Mouse (Mus musculus) cerebral cortex, adult 2 months (tissue): Measurements from ENCODE around the gene Mgat5.

ENCODE experiments used
- WGBS: fragments of 180-500 bp; shearing (Covaris S2); methylation state at CpG from one replicate; pipeline ENCODE4 v1.1.7; 2018; 5-methylcytosine and 5-hydroxymethylcytosine counted together

Gene Mgat5

DNA sequence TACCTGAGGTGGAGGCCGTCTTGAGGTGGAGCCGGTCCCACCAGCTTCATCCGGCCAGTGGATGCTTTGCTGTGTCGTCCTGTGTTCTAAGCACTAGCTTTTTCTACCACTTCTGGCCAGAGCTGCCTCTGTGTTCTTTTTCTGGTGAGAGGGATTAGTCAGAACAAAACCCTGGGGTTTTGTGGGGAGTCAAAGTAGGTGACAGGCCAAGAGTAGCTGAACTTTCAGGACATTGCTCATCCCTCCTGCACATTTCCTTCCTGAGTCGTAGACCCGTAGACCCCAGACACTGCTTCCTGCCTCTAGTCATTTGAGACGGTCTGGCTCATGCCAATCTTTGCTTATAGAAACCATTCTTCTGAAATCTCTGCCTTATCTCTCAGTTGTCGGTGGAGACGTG, 140.1 kb downstream of the Mgat5 start:
- WGBS = 73% methylated on average over 9 of the region's 9 CpGs

DNA sequence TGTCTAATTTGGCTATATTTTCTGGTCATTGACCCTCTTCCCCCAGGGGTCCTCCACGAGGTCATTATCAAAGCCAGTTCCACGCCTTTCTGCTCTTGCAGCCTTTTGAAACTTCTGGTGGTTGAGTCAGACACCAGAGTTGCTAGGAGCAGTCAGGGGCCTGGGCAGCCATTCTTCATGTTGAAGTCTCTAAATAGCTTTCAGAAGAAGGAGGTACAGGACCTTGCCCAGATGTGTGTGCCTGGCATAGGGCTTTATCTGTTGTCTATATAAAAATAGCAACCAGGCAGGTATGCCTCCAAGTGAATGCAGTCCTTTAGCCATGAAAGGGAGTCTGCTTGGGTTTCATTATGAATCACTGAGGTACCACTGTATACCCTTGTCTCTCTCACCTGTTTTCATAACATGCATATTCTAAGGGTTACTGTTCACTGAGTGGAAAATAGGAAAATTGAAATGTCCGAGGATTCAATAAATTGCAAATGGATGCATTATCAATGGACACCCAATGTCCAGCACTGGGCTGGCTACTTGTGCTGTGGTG, 141.9 kb downstream of the Mgat5 start:
- WGBS = 71% methylated on average over 3 of the region's 3 CpGs

DNA sequence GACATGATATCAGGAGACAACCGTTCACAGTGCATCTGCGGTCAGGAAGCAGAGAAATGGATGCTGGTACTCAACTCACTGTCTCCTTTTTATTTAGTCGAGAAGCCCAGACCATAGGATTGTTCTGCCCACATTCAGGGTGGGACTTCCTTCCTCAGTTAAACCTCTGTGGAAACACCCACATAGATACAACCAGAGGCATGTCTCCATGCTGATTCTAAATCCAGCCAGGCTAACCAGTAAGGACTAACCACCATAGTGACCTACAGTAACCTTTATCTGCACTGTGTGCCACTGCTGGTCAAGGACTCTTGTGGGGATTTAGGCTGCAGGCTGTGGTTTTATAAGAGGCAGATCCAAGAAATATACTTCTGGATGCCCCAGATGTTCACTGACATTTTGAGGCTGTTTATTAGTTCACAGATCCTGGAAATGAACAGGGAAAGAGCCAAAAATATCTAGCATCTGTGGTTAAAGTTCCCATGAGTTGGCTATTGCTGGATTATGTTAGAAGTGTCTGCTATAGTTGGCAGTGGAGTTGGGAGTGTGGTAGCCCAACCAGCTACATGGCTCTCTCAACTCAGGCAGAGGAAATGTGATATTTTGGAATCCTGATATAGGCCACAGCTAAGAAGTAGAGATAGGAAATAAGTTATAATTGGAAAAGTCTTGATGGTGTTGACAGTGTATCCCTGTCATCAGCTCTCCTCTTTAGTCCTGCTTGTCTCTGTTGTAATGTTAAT, 143.2 kb downstream of the Mgat5 start:
- WGBS = 63% methylated on average over 3 of the region's 3 CpGs

DNA sequence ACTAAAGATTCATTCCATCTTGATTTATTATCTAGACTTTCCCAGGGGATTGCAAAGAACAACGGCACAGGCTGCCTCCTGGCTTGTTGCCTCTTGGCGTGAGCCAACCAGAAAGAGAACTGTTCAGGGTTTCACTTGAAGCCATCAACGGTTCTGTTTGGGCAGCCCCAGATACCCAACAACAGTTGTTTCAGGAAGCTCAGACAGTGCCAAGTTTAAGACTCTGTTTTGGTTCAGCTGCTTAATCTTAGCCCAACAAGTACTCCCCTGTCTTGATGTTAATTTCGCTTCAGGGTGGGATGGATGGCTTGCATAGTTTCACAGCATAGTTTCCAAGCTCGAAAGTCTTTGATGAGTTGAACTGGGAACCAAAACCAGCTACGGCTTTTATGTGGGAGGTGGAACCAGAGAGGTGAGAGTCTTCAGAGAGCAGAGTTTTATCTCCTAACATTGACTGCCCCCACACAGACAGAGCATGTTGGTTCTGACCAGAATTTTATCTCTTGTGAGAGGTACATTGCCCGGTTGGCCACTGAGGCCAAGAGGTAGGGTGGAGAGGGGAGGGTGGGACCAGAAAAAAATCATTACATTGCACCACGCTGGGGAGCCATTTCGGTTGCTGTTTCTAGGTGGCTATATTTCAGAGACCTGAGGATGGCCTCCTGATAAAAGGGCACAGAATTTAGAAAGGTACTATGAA, 144.0 kb downstream of the Mgat5 start:
- WGBS = 54% methylated on average over 9 of the region's 9 CpGs

DNA sequence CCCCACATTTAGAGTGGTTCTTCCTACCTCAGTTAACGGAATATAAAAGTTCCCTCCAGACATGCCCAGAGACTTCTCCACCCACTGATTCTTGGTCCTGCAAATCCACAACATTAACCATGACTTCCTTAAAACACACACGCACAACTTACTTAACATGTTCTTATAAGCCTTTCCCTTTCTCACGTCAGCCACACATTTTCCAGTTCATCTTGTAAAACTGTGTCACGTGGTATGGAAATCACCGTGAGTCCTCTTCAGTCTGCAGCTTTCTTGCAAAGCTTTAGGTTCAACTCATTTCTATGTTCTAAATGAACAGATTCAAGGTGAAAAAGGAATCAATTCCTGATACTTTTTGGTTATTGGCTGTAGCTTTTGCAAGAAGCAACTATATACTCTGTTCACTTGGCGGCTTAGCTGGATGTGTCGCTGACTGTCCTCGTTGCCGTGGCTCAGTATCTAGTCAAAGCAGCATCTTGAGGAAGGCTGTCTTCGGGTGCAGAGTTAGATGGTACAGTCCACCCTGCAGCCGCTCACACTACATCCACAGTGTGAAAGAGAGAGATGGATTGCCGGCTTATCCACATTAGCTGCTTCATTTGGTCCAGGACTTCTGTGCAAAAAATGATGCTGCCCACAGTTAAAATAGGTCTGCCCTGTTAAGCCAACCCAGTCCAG, 146.7 kb downstream of the Mgat5 start:
- 56% methylated on average over 12 of the region's 12 CpGs for WGBS

DNA sequence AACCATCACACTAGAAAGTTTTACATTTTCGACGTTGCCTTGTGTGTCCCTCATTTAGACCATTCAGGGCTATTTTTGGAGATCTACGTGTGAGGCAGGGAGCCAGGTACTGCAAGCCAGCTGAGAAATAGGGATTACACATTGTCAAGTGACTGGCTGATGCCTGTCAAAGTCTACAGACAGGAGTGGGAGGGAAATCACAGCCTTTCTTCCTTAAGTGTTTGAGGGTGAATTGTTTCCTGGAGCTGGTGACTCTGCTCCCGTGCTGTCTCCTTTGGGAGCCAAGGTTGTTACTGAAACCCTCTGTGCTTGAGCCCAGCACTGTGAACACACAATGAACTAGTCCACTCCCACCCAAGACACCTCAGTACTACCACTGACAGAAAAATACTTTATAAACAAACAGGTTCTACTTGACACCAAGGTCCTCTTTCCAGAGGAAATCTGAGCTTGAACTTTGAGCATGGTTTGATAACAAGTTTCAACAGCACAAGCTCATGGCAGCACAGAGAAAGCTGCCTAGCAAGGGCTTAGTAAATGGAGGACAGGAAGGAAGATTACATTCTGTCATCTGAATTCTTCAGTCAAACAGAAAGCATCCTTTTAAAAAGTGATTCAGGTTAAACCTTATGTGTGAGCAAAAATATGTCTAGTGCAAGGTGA, 147.4 kb downstream of the Mgat5 start:
- 23% methylated on average over 4 of the region's 4 CpGs for WGBS

DNA sequence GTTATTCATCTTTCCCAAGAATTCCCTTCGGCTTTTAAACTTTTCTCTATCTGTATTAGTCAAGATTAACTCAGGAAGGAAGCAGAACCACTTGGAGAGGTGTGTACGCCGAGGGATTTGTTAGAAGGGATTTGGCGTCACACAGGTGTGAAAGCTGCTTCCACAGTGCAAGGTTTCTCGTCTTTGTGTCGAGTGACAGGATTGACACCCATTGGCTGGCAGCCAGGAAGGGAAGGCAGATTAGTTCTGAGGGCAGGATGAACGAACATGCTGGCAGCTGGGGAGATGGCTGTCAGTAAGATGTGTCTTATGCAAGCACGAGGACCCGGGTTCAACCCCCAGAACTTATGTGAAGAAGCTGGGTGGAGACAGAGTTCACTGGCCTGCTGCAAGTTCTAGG, 148.6 kb downstream of the Mgat5 start:
- WGBS = 73% methylated on average over 9 of the region's 9 CpGs

DNA sequence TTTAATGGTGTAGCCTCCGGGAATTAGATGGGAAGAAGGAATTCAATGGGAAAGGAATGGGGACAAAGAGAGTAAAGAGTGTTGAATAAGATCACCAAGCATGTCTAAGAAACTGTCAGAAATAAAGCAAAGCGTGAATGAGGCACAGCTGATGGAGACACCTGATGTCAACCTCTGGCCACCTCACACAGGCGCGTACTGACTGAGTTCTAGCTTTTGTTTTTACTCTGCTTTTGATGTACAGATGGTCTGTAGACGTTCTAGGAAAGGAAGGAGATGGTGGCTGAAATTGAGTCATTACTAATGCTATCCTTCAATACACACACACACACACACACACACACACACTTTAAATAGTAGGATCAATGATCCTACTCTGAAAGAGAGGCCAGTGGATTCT, 149.3 kb downstream of the Mgat5 start:
- 87% methylated on average over 5 of the region's 5 CpGs for WGBS

DNA sequence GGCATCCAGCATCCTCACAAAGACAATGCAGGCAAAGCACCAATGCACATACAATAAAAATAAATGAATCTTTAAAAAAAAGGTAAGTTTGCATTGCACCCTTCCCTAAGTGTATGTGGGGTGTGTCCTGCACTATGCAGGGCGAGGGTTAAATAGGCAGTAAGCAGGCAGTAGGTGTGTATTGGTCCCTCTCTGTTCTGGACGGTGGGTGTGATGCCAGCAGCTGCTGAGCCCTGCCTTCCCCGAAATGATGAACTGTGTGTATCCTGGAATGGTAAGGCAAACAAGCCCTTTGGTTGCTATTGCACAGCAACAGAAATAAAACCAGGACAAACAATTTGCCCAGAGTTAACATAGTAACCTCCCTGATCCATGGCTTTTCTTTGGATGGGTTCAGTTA, 150.2 kb downstream of the Mgat5 start:
- 73% methylated on average over 3 of the region's 3 CpGs for WGBS

DNA sequence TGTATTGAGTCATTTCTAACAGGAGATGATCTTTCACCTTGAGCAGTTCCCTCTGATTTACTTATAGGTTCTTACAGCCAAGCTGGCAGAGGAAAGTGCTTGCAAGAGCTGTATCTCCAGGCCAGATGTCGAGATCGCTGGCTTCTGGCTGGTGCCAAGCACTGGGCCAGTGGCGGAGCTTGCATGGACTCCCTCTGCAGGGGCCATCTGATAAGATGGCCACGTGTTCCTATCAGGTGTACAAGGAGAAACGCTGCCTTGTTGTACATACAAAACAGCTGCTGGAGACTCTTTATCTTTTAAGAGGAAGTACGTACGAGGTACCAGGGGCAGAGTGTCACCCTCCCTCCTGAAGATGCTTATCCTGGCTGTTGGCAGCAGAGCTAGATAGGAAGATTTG, 158.8 kb downstream of the Mgat5 start:
- 73% methylated on average over 7 of the region's 7 CpGs for WGBS

DNA sequence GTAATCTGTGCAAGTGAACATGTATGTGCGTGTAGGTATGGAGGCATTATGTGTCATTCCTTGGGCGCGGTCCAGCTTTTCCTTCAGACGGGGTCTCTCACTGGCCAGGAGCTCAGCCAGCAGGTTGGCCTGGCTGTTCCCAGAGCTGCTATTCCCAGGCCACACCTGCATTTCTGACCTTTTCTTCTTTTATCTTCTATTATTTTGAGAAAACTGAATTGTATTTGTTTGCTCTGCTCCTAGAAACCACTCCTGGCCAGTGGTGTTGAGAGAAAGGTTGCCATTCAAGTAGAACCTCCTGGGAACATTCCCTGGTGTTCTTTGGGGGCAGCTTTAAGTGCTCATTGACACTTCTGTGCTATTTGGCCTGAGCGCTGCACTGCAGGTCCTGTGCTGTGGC, 160.9 kb downstream of the Mgat5 start:
- WGBS = 93% methylated on average over 5 of the region's 5 CpGs

DNA sequence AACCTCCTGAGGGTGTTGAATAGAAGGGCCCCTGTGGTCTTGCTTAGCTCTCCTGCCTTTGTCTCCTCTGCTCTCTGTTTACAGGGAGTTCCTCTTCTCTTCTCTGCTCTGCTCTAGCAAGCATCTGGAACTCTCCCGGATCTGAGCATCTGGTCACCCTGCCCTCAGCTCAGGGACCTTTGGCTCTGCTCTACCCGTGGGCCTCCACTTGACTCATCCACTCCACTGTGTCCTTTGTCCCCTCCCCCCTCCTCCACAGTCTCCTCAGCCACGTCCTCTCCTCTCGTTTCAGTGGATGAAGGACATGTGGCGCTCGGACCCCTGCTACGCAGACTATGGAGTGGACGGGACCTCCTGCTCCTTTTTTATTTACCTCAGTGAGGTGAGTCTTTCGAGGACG, 161.3 kb downstream of the Mgat5 start:
- 77% methylated on average over 10 of the region's 10 CpGs for WGBS

DNA sequence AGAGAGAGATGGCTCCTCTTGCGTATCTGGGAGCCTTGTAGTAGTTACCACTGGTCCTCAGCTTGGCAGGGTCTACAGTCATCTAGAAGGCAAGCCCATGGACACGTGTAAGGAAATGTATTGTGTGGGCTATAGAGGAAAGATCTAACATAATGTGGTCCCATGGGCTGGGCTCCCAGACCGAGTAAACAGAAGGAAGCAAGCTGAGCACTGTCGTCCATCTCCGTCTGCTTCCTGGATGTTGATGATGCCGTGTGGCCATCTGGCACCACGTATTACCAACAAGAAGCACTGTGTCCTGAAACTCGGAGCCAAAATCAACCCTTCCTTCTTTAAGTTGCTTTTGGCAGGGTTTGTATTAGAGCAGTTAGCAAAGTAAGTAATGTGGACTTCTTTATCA, 163.7 kb downstream of the Mgat5 start:
- WGBS = 50% methylated on average over 8 of the region's 8 CpGs

DNA sequence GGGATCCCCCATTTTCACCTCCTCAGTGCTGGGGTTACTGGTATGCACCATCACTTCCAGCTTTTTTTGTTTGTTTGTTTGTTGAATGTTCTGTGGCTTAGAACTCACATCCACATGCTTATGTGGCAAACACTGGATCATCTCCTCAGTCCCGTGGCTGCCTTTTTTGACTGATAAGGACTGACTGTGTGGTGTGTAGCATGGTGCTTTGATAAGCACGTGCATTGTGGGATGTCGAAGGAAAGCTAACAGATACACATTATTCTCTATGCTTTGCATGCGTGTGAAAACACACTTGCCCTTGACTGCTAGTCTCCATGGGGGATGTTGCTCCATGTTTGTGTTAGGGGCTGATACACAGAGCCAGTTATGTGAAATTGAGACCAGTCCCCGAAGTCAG, 164.7 kb downstream of the Mgat5 start:
- WGBS = 95% methylated on average over 5 of the region's 5 CpGs

DNA sequence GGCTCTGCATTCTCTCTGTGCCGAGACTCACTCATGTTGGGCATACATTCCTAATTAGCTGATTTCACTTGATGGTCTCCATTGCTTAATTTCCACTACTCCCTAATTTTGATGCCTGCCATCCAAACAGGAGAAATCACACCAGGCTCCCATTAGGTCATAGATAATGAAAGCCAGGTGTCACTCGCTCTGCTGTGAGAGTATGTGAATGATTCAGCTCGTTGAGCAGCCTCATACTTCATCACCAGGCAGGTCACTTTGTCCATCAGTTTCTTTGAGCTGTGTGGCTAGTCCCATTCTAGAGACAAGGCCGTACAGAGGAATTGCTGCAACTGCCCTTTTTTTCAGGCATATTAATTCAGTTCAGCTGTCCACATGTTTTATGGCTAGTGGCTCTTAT, 167.3 kb downstream of the Mgat5 start:
- WGBS = 88% methylated on average over 4 of the region's 4 CpGs

DNA sequence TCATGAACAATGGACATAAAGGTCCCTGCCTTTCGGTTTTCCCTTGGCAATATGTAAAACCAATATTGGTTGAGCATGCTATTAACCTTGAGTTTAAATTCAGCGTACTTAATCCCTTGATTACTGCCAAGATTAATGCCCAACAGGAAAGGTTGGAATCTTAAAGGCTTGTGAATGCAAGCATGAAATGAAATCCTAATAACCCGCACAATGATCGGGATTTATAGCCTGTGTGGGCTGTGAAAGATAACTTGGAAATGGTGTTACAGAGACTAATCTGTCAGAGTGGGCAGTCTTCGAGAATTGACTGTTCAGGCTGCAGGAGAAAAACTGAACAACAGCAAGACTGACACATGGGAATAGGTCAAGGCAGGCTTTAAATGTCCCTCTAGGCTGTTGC, 168.7 kb downstream of the Mgat5 start:
- whole genome bisulfite sequencing = 65% methylated on average over 5 of the region's 5 CpGs

DNA sequence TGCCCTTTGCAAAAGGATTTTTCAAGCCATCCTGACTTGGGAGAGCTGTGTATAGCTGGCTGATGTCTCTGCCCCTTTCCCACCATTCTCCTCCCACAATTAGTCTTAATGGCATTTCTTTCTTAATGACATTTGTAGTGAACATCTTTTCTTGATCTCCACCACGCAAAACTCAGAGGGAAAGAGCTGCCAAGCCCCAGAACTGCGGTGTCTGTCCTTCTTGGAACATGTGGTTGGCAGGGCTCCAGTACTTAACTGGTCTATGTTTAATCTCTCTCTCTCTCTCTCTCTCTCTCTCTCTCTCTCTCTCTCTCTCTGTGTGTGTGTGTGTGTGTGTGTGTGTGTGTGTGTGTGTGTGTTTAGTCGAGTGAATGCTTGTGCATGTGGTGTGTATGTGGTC, 169.3 kb downstream of the Mgat5 start:
- WGBS = 31% methylated on average over 3 of the region's 3 CpGs

DNA sequence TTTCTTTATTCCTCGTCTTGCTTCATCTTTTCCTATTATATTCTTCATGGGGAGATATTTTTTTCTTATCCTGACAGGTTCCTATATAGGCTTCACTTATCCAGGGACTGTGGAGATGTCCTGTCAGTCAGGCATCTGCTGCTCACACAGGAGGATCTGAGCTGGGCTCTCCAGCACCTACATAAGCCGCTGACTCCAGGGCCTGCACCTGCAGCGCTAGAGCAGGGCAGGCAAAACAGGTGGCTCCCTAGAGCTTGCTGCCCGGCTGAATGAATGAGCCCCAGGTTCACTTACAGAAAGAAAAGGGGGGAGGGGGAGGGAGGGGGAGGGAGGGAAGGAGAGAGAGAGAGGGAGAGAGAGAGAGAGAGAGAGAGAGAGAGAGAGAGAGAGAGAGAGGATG, 175.3 kb downstream of the Mgat5 start:
- 60% methylated on average over 4 of the region's 4 CpGs for WGBS

DNA sequence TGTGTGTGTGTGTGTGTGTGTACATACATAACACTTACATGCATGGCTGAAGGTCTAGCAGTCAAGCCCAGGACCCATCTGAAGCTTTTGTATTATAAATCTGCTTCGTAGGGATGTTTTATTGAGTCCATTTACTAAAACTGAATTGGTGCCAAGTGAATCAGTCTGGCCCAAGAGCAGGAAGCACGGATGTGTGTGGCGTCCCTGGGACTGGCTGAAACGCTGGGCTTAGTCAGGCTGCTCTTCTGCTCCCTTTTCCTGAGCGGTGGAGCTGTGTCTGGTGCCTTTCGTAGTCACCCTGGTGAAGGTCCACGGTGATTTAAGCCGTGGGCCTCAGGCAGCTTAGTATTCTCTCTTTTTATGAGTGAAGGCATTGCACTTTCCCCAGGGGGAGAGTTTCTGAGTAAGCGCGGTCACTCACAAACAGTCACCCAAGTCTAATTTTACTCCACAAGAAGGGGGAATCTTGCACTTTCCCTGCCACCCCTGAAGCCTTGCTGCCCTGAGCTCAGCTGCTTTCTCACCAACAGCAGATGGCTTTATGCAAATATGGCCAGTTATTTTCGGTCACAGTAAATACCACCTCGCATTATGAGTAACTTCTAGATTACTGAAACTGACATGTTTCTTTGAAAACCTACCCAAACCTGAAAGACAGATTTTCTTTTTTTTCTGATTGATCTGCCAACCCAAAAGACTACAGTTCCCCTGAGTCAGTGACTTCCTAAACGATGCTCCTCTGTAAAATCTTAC, 176.1 kb downstream of the Mgat5 start:
- WGBS = 39% methylated on average over 13 of the region's 13 CpGs

DNA sequence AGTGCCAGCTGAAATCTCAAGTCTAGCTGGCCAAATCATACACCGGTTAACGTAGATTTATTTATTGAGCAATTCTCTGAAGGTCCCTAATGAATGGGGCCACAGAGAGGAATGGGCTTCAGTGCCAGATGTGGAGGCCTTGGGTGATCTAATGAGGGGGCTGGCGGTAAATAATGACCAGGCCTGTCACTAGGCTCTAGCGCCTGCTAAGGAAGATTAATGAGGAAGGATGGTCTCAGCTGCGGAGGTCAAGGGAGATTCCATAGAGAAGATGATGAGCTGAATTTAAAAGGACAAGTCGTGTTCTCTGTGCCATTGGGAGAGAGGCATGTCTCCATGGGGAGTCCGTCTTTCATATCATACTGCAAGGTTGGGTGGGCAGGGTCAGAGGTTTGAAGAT, 178.3 kb downstream of the Mgat5 start:
- 94% methylated on average over 7 of the region's 7 CpGs for WGBS

DNA sequence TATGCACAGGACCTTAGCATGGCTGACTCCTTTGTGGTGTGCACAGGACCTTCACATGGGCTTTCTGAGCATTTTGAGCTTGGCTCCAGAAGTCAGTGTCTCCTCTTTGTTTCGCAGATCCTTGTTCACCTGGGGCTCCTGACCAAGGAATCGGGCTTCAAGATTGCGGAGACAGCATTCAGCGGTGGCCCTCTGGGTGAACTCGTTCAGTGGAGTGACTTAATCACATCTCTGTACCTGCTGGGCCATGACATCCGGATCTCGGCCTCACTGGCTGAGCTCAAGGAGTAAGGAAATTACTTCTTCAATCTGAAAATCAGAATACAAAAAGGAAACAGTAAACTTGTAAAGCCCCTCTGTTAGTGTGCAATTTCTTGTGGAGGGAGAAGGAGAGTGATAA, 182.4 kb downstream of the Mgat5 start:
- 91% methylated on average over 7 of the region's 7 CpGs for WGBS

DNA sequence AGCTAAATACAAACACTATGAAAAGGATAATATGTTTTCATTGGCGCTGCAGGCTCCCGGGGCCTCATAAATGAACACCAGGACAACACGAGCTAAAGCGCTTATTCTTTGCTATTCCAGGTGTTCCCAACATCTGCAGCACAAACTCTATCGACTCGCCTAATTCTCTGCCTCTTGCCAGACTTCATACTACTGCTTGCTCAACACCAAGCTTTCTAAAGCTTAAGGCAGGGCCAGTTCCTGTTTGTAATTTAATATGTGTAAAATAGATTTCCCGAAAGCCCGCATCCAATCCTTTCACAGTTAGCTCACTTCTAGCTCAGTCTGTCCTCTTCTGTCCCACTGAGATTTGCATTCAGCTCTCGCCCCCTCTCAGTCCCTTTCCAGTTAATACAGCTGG, 182.8 kb downstream of the Mgat5 start:
- 80% methylated on average over 9 of the region's 9 CpGs for WGBS
